Mouse (Mus musculus) cerebellum, adult 2 months (tissue): ENCODE results near the gene Aqr.

ENCODE experiments used
- CTCF ChIP-seq: fragments of 200-500 bp; IDR thresholded peaks from 2 replicates; pipeline ENCODE4 v1.5.1; 2011; ENCODE audit warnings: low read depth, mild to moderate bottlenecking, control low read depth, low read length, moderate library complexity, borderline replicate concordance; ENCODE audit not compliant: insufficient read depth
- POLR2A ChIP-seq: fragments of 200-500 bp; IDR thresholded peaks from 2 replicates; pipeline ENCODE4 v1.6.1; 2011; ENCODE audit warnings: low read length, control low read depth, borderline replicate concordance; ENCODE audit not compliant: insufficient read depth

DNA sequence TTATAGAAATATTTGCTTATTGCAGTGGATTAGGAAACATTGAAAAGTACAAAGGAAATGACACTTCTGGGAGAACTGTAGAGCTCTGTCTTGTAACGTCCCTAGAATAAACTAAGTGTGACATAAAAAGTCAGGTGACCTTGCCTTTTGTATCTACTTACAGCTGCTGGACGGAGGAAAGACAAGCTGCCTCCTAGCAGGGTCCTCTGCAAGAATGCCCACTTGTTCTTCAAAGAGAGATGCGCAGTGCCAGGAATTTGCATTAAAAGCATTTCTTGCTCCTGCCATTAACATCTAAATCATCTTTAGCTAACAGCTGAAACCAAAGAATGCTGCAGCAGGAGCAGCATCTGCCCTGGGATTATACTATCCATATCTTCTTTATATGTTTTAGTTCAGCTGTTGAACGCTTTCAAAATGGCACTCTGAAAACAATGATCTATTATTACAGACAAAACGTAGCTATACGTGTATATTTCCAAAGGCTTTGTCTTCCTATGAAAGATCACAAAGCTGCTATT lies 126.7 kb downstream of the Aqr start:
- TF ChIP-seq POLR2A (no peak), CTCF (no peak)
